Mouse (Mus musculus) Muller cell, postnatal 12 days (primary cell): Measurements from ENCODE around the gene Hsdl2.
"Not testable (repeated sequence)": the region's sequence is repeated elsewhere in the genome, so short reads cannot be mapped to it uniquely, and the experiment has no call there.

Source experiments
- DNase-seq: peaks from one replicate; pipeline ENCODE4 v3.0.0-alpha.2; 2015; ENCODE audit errors: inconsistent ontology term

The Hsdl2 gene

DNA sequence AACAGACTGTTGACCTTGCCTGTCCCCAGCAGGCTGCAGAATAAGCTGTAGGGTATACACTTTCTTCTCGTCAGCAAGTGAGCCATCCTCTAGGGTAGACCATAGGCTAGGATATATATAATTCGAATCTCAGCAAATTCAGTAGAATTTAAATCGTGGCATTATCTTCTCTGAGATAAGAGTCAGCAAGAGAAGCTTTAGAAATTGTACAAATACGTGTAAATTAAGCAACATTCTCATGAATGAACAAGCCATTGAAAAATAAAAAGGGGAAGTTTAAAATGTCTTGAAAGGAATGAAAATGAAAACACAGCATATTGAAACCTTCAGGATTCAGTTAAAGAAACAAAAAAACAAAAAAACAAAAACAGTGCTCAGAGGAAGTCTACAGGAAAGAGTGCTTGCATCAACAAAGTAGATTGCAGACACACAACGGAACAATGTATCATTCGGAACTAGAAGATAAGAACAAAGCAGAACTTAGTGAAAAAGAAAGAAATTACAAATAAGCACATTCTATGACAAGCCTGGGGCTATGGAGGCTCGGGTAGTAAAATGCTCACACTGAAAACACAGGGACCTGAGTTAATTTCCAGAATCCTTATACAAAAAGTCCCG lies 15.7 kb upstream of the Hsdl2 start:
- no peak for DNase-seq

DNA sequence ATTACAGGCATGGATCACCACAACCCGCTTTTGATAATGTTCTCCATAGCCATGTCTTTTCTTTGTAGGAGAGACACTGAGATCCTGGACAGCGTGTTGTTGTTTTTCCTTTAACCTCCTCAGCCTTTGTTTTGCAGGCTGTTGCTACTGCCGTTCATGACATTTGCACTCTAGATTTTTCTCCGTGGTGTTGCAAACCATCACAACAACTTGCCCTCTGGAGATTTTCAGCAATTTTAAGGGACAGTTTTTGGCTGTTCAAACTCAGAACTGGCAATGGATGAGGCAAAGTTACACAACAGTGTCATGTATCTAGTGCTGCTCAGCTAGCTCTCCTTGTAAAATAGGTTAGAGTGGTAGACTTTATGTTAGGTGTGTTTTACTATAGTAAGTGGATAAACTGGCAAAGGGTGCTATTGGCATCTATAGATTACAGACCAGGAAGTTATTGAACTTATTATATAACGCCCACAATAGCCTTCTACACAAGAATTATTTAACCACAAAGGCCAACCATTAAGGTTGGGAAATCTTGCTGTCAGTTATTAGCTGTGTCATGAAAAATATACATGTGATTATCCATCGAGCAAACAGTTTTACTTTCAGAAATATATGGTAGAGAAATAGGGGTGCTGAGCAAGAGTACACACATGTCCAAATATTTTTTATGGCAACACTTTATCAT lies 13.6 kb upstream of the Hsdl2 start:
- DNase-seq, result no peak

DNA sequence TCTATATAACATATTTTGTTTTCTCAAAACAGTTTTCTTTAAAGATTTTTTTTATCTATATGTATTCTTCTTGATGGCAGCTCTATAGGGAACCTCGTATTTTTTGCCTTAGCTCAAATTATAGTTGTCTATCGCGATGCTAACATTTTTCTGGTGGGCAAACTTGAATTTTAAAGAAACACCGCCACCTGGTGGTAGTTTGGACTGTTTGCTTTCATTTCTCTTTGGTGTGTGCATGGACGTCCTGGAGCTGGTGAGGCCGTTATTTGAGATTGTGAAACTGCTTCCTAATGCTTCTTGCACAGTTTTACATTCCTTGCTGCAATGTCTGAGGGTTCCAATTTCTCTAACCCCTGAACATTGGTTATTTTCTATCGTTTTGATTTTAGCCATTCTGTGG lies 11.8 kb upstream of the Hsdl2 start:
- DNase-seq, result peak; percentile 61

DNA sequence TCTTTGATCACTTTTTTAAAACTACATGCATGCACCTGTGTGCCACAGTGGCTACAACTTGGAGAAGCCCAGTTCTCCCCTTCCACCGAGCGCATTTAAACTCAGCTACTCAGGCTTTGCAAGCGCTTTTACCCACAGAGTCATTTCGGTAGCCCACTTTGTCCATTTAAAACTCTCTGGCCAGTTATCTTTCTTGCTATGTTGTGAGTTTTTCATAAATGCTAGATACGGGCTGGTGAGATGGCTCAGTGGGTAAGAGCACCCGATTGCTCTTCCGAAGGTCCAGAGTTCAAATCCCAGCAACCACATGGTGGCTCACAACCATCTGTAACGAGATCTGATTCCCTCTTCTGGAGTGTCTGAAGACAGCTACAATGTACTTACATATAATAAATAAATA lies 10.8 kb upstream of the Hsdl2 start:
- not testable (repeated sequence) for DNase-seq

DNA sequence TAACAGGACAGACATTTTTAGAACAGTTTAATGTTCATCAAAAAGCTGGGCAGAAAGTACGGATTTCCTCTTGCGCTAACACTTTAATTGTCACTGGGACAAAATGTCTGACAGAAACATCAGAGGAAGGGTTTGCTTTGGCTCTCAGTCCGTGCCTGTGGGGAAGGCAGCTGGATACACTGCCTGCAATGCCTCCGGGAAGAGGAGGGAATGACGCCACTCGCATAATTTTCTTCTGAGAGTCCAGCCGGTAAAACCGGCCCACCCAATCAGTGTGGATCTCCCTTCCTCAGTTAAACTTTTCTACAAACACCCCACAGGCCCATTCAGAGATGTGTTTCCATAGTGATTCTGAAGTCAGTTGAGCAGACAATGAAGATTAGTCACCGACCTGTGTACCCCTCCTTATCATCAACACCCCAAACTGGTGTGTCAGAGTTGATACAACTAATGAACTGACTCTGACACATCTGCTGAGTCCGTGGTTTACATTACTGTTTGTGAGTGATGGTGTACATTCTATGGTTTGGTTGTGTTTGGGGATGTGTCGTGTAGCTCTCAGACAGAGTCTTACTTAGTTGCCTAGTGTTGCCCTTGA lies 8.7 kb upstream of the Hsdl2 start:
- DNase-seq, result no peak

DNA sequence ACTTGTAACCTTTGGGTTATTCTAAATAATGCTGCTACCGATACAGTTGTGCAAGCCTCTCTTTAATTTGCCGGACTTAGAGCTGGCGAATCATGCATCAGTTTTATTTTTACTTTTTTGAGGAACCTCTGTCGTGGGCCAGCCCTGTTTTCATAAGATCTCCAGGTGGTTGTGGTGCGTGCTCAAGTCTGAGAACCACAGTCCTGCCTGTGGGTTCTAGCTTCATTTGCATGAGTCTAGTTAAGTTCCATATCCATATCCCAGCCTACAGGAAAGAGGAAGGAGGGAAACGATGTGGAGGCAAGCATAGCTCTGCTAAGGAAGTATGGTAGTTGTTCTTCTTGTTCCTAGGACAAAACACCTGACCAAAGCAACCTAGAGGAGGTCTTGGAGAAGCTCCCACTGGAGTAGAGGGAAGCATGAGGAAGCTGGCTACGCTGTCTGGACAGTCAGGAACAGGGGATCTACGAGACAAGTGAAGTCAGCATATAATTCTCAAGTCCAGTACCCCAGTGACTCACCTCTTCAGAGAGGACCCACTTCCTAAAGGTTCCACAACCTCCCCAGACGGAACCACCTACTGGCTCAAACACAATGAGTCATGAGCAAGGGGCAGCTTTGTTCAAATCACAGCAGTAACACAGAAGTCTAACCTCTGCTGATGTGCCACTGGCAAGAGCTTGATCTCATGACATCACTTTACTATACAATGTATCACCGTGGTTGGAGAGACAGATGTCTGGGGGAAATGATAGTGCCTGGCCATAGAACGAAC lies 6.0 kb upstream of the Hsdl2 start:
- no peak for DNase-seq

DNA sequence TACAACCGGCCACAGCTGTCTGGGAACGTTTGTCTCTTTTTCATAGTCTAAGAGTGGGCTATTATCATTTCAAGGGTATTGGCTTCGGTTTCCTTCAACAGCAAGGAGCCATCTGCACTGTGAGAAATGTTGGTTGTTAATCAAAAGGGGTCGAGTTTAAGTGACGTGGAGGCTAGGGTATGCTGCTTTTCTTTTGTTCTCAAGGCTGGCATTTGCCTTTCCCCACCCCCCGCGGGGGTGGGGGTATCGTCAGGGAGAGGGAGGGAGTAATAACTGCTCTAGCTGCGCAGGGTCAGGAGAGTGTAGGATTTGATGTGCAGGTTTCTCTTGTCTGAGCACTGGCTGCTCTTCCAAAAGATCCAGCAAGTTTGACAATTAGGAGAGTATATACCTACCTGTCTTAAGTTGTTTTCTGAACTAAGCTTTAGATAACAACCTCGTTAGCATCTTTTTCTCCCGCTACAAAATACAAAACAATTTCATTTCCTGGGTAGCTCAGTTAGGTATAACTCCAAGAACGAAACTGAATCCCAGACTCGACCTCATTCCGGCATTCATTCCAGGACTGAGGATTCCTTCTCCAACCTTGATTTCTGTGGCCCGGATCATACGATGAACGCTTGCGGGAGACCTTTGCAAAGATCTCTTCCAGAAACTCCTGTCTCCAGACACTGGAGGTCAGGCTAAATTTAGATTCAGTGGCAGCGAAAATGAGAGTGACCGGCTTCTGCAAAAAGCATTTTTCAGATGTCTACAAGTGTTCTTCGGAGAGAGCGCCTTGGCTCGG lies 675 bp upstream of the Hsdl2 start:
- peak; percentile 92 for DNase-seq

DNA sequence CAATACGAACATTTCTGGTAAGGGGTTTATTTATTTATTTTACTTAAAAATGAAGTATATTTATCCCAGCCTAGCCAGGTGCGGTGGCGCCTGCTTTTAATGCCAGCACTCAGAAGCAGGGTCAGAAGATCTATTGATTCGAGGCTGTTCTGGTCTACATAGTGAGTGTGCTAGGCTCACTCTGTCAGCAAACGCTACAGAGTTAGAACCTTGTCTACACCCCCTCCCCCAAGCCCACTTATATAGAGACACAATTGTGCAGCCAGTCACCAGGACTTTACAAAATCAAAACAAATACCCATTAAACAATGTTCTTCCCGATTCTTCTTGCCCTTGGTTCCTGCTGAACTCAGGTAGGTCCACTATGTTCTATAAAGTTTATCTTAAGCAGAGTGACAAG lies 823 bp downstream of the Hsdl2 start:
- no peak for DNase-seq

DNA sequence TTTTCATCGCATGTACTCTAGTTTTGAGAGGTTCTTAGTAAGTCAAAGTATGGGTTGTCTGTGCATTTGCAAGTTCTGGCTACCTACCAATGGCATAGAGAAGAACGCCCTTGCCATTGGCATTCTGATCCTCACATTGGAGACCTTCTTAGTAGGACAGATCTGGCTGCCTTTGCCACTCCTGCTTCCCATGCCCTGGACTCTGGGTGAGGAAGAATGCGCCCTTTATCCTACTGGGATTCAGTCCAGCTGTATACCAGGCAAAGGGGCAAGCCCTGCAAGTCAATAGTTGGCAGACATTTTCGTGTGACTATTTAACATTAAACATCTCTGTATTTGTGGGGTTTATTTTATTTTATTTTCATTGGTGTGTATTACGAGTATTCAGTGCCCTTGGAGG lies 3.7 kb downstream of the Hsdl2 start:
- peak; percentile 28 for DNase-seq

DNA sequence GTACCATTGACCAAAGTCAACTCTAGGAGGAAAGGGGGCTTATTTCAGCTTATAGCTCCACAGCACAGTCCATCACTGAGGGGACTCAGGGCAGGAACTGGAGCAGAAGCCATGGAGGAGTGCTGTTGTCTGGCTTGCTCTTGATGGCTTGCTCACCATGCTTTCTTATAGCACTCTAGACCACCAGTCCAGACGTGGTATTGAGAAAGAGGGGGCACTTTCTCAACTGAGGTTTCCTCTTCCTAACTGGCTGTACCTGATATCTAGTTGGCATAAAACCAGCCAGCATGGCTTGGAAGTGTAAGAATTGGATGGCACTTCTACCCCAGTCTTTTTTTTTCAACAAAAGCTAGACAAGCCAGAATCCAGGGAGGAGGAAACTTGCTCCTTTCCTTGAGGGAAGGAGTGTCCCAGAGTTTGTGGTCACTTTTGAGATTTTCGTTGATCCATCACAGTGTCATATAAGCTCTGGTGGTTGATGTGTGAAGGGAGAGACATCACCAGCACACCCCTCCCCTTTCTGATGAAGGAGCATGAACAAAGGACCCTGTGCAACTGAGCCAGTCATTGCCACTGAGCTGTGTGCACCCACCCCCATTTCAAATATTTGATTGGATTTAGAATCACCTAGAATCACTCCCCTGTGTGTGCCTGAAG lies 6.0 kb downstream of the Hsdl2 start:
- DNase-seq, result no peak

DNA sequence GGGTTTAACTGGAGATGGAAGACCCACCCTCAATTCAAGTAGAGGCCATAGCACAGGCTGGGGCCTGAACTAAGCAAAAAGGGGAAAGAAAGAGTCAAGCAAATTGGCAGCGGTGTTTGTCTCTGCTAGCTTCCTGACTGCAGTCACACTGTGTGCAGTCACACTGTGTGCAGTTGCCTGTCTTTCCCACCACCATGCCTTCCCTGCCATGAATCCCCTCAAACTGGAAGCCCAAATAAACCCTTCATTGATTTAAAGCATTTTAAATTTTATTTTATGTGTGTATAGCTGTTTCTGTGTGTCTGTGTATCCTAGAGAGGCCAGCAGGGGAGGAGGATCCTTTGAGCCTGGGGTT lies 6.5 kb downstream of the Hsdl2 start:
- DNase-seq, result no peak

DNA sequence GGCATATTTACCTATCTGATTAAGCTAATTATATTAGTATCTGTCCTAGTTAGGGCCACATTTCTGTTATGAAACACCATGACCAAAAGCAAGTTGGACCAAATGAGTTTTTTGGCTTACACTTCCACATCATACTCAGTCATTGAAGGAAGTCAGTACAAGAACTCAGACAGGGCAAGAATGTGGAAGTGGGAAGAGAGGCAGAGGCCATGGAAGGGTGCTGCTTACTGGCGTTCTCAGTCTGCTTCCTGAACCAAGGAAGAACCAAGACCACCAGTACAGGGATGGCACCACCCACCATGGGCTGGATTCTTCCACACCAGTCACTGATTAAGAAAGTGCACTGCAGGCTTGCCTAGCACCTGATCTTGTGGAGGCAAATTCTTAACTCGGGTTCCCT lies 13.3 kb downstream of the Hsdl2 start:
- DNase-seq, result no peak

DNA sequence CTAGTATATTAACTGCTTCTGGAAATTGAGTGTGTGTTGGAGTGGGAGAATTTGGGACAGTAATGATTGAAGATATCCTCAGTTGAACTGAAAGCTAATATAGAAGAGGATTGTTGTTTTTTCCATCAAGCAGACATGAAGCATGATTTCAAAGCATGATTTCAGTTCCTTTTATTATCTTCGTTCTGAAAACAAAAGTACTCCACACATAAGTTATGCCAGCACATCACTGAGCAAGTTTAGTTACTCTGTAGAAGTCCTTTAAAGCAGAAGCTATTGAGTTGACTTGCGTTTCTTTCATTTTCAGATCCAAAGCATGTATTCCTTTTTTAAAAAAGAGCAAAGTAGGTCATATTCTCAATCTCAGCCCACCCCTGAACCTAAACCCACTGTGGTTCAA lies 15.2 kb downstream of the Hsdl2 start:
- no peak for DNase-seq

DNA sequence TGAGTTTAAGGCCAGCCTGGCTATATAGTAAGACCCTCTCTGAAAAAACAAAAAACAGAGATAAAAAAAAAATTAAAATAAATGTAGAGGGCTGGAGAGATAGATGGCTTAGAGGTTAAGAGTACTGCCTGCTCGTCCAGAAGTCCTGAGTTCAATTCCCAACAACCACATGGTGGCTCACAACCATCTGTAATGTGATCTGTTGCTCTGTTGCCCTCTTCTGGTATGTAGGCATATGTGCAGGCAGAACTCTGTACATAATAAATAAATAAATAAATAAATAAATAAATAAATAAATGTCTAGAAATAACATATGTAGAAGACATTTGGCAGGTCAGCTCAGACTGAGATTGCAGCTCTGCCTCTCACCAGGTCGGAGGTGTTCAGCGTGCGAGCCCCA lies 21.3 kb downstream of the Hsdl2 start:
- no peak for DNase-seq

DNA sequence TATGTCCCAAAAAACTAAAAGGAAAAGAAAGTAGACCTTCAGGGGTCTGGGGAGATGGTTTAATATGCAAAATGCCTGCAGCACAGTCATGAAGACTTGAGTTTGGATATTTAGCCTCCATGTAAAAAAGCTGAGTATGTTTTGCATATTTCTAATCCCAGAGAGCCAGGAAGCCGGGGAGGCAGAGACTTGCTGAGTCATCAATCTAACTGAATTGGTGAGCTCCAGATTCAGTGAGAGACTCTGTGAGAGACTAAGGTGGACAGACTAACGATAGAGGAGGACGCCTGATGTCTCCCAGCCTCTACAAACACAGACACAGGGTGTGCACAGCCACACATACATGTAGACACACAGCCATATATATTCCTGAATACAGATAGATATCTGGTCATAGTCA lies 23.5 kb downstream of the Hsdl2 start:
- no peak for DNase-seq

DNA sequence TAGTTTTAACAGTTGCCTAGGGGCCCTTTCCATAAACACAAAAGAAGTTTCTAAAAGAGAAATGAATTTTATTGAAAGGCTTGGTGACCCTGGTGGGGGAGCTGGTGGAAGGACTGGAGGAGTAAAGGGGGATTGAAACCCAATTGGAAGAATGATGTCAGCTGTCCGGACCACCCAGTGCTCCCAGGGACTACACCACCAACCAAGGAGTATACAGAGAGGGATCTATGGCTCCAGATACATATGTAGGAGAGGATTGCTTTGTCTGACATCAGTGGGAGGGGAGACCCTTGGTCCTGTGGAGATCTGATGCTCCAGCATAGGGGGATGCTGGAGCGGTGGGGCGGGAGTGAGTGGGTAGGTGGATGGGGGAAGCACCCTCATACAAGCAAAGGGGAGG lies 24.1 kb downstream of the Hsdl2 start:
- DNase-seq, result no peak

DNA sequence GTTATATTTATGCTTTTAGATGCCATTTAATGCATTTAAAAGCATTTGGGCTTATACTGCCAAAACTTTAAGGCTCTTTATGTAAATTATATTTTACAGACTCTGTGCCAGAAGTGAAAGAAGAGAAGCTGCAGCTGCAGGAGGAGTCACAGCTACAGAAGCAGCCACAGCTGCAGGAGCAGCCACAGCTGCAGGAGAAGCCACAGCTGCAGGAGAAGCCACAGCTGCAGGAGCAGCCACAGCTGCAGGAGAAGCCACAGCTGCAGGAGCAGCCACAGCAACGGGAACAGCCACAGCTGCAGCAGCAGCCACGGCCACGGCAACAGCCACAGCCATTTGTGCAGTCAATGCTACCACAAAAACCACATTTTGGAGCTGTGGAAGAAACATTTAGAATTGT lies 29.0 kb downstream of the Hsdl2 start:
- DNase-seq, result no peak

DNA sequence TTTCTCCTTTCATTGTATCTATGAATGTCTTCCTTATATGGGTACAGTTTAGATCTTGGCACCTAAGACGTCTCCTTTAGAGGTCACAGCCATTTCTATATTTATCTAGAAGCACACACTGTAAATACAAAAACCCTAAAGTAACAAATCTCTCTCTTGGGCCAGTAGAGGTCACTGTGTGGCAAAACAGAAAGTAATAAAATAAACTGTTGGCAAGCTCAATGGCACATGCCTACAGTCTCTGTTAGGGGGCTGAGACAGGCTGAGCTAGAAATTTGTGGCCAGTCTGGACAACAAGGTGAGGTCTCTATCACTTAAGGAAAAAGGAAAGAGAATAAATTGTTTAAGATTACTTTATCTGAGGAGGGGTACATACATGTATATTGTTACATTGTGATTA lies 33.6 kb downstream of the Hsdl2 start:
- DNase-seq, result peak; percentile 33

DNA sequence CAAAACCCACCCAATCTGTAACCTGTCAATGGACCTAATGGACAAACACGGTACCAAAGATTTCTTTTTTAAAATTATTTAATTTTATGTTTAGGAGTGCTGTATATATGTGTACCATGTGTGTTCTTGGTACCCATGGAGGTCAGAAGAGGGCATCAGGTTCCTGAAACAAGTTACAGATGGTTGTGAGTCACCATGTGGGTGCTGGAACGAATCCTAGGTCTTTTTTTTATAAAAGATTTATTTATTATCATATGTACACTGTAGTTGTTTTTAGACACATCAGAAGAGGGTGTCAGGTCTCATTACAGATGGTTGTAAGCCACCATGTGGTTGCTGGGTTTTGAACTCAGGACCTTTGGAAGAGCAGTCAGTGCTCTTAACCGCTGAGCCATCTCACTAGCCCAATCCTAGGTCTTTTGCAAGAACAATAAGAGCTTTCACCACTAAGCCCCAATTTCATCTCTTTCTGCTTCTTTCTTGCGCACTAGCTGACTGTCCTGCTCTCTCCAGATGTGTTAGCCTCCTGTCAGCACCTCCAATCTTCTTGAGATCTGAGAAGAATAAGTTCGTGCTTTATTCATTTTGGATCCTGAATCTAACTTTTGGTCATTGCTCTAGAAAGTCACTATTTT lies 38.4 kb downstream of the Hsdl2 start:
- DNase-seq, result no peak

DNA sequence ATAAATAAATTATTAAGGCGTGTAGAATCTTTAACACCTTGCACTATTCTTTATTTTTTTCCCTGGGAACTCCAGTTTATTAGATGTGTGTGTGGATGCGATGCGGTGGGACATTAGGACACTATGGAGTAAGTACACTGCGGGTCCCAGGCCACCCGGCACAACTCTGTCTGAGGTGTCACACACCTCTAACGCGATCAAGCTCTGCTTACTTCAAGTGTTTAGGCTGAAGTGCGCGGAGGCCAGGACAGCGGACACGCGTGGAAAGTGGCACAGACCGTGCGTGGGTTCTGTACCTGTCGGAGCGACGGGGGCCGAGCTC lies 44.3 kb downstream of the Hsdl2 start:
- DNase-seq, result no peak
